Mouse (Mus musculus) heart, postnatal 25 days (tissue): Measurements from ENCODE around the gene Nfyc. TPM values are rescaled to one million over a fixed set of nuclear protein-coding genes. Genes with fewer than 3 reads are reported as not detected.

Experiments used
- DNase-seq: peaks from one replicate; pipeline ENCODE4 v3.0.0; 2022; ENCODE audit warnings: low spot score
- intact Hi-C: fragments of 180-260 bp; cut with DNase I; formaldehyde crosslinking; loops from one replicate; pipeline ENCODE4 v1.15.1; 2025
- total RNA-seq, 2 experiments: library from RNA; stranded (reverse); gene quantifications; 2 replicates each; pipeline ENCODE4 v1.2.3; 2021

Nfyc gene
- 10 to 100 TPM; 58.6 to 62.3 TPM for total RNA-seq

DNA sequence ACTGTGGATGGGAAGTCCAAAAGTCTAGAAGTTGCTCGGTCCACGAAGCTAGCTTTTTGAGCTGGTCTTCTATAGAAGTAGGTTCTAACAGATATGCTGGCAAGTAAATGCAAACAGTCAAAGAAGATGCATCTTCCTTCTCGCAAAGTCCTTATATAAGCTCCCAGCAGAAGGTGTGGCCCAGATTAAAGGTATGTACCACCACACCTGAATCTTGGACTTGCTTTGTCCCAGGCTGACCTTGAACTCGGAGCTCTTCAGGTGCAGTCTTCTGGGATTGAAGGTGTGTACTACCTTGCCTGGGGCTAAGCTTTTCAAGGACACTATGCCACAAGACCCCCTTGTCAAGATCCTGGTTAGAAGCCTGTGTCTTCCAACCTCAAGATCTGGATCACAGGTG lies at the start of gene Nfyc:
Nfyc (minus strand) TSS at position 101 of the 400 bp plus-strand sequence.
- DNase-seq = no peak
- intact Hi-C loops = no loop called here

DNA sequence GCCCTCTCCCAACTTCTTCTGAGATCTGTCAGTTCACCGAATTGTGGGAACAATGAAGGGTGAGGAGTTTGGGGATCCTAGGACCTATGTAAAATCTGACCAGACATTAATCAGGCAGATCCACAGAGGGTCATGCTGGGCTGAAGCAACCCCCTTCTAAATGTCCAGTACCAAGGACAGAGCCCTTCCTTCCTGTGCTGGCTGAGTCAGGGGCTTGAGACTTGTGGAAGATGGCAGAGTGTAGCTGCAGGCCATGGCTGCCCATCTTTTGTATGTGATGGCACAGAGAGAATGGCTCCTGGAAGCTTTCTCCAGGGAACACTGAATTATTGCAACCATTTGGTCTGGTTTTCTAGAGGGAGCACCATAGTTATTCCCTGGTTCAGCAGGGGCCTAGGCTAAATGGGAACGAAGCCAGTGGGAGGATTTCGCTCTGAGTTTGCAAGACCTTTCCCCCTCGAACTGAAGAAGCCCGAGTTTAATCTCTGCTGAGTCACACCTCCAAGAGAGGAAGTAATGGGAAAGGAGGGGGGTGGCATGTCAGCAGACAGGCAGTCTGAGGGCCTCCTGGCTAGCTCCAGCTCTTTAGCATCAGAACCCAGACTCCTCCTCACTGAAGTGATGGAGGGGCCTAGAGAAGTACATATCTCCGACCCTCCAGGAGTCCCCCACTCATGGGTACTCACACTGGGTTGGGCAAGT lies 49.5 kb upstream of the Nfyc start:
- intact Hi-C loops = no loop called here
- DNase-seq = no peak

DNA sequence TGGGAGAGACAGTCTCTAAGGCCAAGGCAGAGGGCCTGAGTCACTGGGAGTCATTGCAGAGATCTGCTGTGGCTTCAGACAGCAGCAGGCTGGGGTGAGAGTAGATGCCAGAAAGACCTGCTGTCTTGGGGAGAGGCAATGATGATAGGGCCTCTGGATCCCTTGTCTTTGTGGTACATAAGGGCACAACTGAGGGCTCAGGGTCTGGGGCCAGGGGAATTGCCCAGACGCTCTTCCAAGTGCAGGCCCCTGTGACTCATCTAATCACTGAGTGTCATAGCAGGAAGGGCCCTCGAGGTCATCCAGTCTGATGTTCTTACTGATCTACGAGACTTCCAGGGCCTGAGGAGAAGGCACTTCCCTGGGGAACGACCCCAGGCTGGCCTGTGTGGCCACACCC lies 48.0 kb upstream of the Nfyc start:
- intact Hi-C loops = no loop called here

DNA sequence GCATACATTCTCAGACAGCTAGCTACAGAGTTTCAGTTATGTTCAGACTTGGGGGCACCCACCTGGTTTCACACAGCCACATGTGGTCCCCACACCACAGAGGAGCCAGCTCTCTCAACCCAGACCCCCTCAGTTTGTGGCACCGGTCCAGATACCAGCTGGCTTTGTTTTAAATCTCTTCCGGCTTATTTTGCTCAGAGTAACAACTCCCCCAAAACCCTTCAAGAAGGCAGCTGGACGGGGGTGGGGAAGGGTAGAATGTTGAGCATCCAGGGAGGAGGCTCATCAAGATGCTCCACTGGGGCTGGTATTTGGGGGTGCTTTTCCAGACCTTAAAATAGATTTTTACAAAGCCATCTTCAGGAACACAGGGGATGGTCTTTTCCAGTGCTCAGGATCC lies 47.4 kb upstream of the Nfyc start:
- intact Hi-C loops = no loop called here

More for the DNA sequence above, 48.0 kb upstream of the Nfyc start:
- DNase-seq = no peak

DNA sequence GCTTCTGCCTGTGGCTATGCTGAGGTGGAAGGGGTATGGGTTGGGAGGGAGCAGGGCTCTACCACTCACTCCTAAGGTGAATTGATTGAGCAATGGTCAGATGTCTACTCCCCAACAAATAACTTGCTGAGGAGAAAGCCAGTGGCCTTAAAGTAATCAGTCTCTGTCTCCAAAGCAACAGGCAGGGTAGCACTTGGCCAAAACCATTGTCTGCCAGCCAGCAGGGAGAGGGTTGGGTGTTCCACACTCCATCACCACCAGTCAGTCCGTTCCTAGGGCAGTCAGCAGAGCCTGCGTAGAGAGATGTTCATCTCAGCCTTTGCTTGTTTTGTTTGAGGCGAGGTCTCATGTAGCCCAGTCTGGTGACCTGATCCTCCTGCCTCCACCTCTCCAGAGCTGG lies 44.6 kb upstream of the Nfyc start:
- intact Hi-C loops = no loop called here
- DNase-seq = no peak

More for the DNA sequence above, 47.4 kb upstream of the Nfyc start:
- DNase-seq = no peak

DNA sequence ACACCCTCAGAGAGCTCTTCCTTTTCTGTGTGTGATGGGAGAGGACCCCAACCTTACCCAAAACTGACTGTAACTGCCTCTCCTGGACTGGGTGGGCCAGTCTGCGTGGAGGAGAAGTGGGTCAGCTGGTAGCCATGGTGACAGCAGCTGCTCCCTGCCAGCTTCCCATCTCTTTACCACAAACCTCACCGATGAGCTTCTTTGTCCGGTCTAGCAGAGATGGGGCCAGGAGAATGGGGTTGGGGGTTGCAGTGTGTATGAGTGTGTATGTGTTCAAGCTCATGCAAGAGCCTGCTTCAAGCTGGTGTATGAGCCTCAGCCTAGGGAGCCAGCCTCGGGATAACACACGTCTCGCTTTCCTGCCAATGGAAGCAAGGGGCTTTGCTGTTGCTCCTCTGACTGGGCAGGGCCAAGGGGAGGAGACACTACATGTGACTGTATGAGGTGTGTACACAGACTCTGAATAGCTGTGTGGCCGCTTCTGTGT lies 38.9 kb upstream of the Nfyc start:
- intact Hi-C loops = no loop called here

DNA sequence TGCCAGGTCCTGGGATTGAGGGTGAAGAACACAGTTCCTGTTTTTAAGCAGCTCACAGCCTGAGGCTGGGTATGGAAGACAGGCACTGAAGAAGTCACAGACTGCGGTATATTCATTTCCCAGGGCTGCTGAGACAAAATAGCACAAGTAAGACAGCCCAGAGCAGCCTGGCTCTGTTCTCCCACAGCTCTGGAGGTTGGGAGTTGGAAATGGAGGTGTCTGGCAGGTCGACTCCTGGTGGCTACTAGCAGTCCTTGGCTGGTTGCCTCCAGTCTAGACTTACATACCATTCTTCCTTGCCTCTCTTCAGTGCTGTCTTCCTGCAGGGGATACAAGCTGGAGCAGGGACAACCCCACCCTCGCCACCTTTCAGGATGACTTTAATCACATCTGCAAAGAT lies 37.6 kb upstream of the Nfyc start:
- intact Hi-C loops = no loop called here
- DNase-seq = no peak

More for the DNA sequence above, 38.9 kb upstream of the Nfyc start:
- DNase-seq = no peak

DNA sequence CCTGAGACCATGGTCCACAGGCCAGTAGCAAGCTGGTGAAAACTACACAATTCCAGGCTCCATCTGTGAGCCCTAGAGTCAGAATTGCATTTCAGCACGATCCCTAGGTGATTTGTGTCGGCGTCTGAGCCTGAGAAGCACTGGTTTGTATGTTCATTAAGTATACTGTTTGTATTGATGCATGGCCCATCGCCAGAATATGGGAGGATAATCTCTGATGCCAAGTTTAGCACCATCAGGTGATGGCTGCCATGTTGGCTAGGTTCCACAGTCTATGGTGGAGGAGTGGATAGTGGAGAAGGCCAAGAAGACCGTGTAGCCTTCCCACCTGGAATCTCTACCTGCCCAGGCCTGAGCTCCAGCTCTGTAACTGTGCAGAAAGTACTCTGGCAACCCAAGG lies 36.9 kb upstream of the Nfyc start:
- no peak for DNase-seq
- intact Hi-C loops = no loop called here

DNA sequence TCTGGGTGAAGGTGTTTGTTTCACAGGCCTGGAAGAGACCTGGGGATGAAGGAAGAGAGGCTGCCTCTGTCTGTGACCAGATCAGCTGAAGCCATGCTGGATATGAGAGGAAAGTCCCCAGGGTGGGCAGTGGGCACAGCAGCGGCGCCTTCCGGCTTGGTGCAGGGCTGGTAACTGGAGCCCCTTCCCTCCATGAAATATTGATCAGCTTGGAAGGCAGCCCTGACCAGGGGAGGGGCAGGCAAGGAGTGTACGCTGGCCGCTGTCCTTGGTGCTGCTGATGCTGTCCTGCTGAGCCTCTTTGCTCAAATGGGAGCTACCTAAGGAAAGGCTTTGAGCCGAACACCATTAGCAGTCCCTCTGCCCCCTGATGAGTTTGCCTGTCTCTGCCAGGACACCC lies 34.8 kb upstream of the Nfyc start:
- intact Hi-C loops = no loop called here
- DNase-seq = no peak

DNA sequence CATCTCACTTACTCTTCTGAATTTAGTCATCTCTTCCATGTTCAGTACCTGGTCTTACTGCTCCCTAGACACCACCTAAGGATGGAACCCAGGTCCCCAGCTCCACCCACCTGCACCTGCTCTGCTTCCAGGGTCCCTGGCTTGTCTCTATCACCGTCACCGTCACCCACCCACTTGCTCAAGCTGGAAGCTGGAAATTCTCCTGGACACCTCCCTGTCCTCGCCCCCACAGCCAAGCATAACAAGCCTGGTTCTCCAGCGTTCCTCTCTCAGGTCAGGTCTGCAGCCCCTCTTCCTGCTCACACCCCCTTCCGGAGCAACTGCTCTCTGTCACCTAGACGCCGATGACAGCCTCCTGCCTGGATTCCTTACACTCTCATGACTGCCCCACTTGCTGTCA lies 28.5 kb upstream of the Nfyc start:
- no peak for DNase-seq
- intact Hi-C loops = no loop called here

DNA sequence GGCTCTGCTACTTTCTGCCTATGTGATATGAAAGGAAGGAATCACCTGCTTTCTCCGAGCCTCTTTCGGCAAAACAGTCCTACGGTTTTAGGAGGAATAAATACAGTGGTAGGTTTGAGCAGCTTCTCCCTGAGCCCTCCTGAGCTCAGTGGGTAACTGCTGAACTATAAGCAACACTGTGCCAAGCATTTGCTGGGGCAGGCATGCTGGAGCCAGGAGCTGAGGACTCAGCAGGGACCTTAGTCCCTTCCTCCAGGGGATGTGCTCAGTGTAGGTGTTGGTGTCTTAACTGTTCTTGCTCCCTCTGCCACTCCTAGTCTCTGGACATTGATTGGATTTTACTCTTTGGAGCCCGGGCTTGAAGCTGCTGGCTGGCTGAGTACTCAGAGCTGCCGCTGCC lies 25.0 kb upstream of the Nfyc start:
- no peak for DNase-seq
- intact Hi-C loops = no loop called here

DNA sequence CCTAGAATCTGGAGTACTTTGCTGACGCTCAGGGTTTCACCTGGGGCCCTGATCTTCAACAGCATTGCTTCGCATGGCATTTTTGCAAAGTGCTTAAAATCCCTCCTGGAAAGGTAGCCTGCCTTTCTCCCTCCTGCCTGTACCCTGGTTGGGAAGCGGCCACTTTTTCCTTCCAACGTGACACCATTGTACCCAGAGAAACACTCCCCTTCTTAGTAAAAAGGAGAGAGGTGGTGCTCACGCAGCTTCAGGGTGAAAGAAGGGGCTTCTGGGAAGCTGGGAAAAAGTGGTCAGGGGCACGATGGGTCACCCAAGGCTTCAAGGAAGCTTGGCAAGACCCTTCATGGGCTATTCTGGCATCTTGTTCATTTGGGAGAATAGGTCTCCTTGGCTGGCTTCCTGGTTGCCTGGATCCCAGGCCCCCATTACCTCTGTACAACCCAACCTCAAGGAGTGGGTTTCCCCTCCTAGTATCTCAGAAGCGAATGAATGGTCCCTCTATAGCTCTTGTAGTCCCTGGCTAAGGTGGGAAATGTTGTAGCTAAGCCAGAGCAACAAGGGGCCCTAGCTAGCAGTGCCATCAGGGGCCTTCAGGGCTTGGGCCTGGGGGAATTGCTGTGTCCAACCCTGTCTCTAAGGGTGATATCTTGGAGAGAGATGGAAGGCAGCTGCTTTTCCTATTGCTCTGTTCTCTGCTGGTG lies 24.1 kb upstream of the Nfyc start:
- DNase-seq = no peak
- intact Hi-C loops = no loop called here

DNA sequence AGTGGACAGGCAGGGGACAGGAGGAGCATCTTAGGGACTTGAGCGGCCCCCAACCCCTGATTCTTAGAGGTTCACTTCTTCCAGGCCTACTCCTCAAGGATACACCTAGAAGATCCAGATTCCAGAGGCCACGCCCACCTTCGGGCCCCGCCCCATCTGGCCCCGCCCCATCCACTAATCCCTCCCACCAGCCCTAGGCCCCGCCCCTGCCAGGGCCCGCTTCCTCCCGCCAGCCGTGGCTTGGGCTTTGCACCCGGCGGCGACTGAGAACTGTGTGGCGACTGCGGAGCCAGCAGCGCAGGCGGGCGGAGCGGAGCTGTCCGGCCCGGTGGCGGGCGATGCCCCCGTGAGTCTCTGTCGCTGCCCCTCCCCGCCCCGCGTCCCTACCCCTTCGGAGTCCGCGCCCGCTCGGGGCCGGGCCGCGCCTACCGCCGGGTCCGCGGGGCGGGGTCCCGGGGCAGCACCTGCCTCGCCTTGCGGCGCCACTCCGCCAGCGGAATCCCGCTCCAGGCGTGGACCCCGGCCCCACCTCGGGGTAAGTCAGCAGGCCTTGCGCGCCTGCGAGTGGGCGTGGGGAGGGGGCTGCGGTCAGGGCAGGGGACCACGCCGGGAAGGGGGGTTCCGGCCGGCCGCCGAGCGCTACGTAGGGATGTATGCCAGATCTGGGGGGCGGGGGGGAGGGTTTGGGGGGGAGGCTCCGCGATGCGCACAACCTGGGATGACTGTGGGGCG lies 23.4 kb upstream of the Nfyc start, which contains the start of gene Rims3:
Rims3 (plus strand) TSS at position 229 of the 732 bp plus-strand sequence.
- intact Hi-C loops = no loop called here
- no peak for DNase-seq

DNA sequence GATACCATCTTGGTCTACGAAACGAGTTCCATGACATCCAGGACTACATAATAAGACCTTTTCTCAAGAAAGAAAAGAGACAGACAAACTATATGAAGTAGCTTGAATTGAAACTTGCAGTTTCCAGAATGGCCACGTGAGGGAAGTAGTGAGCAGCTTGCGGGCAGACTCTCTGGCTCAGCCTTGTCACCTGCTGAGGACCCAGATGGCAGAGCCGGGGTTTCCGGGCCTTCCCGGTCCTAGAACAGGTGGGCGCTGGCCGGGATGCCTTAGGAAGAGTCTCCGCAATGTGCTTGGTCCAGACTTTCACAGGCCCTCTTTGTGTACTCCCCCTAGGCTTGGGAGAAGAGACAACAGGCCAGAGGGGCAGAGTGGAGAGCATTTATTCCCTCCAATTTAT lies 19.6 kb upstream of the Nfyc start:
- no peak for DNase-seq
- intact Hi-C loops = loop anchor here (1.0 kb wide), 2 partner anchors 37 to 58 kb away; no protein-coding TSS in a partner anchor

DNA sequence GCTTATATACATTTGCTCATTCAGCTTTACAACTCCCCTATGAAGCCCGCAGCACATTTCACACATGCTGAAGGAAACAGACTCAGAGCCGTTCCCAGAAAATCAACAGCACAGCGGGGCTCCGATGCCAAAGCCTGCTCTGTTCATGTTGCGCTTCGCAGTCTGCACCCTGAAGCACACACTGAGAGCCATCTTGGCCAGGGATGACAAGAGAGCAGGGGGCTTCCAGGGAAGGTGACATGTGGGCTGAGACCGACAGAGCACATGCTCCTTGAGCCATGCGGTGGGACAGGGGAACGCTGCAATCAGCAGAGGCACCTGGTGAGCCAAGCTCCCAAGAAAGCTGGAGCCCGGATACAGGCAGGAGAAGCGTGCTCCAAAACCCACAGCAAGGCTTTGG lies 18.1 kb upstream of the Nfyc start:
- DNase-seq = no peak
- intact Hi-C loops = no loop called here

DNA sequence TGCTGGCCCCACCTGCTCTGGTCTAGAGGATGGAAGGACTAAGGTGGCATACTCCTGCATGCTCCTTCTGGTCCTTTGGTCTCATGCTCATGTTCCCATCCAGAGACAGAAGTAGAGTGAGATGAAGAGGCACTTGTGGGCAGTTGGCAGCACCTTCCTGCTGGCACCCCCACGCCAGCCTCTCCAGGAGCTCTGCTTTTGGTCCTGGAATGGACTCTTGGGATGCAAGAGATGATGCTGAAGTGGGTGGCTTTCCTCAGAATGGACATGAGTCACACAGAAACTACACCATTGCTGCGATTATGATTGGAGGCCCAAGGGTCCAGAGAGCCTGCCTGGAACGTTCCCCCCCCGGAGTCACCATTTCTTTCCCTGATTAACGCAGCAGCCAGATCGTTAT lies 17.5 kb upstream of the Nfyc start:
- DNase-seq = no peak
- intact Hi-C loops = no loop called here

DNA sequence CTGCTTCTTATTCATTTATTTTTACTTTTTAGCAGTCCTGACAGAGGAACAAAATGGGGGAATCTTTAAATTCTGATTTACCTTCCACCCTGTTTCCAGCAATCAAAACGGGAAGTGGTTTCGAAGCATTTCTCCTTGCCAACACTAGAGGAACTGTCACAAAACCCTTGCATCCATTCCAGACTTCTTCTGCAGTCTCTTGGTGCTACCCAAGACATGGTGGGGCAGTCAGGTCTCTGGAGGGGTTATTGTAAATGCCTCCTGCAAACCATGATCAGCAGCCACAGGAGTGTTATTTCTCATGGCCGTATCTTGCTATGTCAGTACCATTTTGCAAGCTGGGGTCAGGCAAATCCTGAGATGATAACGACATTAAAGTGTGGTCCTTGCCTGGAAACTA lies 13.7 kb upstream of the Nfyc start:
- intact Hi-C loops = no loop called here

DNA sequence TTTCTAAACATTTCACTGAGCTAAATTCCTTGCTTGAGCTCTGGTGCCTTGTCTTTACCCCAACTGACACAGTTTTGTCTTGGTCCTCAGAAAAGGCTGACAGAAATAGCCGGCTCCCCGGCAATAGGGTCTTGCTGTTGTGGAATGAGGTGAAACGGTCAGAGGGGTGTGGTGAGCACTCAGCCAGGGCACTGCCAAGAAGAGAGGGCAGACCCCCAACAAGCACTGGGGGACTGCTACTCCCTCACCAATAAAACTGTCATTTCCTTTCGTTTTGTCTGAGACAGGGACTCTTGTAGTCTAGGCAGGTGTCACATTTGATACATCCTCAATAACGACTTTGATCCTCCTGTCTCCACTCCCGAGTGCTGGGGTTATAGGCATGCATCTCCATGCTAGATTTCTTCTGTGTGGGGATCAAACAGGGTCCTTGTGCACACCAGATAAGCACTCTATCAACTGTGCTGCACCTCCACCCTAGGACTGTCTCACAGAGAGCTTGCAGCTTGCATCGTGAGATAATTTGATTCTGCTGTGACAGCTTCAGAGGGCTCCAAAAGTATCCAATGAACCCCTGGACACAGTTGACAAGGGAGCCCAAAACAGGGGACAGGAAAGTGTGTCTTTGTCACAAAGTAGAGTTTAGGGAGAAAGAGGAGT lies 13.2 kb upstream of the Nfyc start:
- intact Hi-C loops = no loop called here

More for the DNA sequence above, 13.7 kb upstream of the Nfyc start:
- no peak for DNase-seq

DNA sequence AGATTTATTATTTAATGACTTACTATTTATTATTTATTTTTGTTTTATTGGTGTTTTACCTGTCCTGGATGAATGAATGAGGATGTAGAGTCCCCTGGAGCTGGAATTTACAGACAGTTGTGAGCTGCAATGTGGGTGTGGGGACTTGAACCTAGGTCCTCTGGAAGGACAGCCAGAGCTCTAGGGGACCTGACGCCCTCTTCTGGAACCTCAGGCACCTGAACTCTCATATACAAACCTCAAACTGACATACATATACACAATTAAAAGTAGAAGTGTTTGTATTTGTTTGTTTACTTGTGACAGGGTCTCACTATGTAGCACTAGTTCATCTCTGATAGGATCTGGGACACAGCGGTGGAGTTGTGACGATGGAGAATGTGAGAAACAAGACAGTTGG lies 10.0 kb upstream of the Nfyc start:
- intact Hi-C loops = no loop called here
- no peak for DNase-seq

More for the DNA sequence above, 13.2 kb upstream of the Nfyc start:
- no peak for DNase-seq

DNA sequence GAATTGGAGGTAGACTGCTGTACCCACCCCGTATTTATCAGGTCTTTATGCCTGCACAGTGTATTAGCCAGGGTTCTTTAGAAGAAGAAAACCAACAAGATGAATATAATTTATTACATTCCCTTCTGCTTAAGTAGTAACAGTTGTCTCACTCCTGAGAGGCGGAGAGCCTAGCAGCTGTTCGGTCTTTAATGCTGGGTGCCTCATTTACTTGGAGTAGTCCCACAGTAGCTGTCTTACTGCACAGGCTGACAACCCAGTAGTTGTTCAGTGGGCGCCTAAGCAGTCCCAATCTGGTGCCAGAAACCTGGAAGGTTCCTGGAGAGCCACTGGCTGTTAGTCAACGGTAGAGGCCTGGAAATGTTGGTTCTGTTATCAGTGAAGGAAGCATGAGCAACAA lies 605 bp downstream of the Nfyc start:
- no peak for DNase-seq
- intact Hi-C loops = no loop called here
